Mouse (Mus musculus) midbrain, embryonic 15.5 days (tissue): ENCODE data around the gene Cd79b. TPM values are rescaled to one million over a fixed set of nuclear protein-coding genes. Genes with fewer than 3 reads are reported as not detected.

Experiments used
- ATAC-seq: fragments of 200-750 bp; cut with Nextera tagmentation; replicated peaks from 2 replicates; pipeline ENCODE4 v1.8.0; 2017; ENCODE audit warnings: moderate TSS enrichment
- H3K27ac ChIP-seq: fragments of 300-500 bp; sonication (generic); 2 replicates; pipeline ENCODE4 v1.5.1; 2015; ENCODE audit warnings: mild to moderate bottlenecking, inconsistent platforms
- H3K27me3 ChIP-seq: fragments of 300-500 bp; sonication (generic); replicated peaks from 2 replicates; pipeline ENCODE4 v1.6.1; 2015; ENCODE audit warnings: inconsistent platforms
- H3K36me3 ChIP-seq: fragments of 300-500 bp; sonication (generic); replicated peaks from 2 replicates; pipeline ENCODE4 v1.6.1; 2015; ENCODE audit warnings: inconsistent platforms
- H3K4me1 ChIP-seq: fragments of 300-500 bp; sonication (generic); 2 replicates; pipeline ENCODE4 v1.6.1; 2015; ENCODE audit warnings: inconsistent platforms
- H3K4me2 ChIP-seq: fragments of 300-500 bp; sonication (generic); 2 replicates; pipeline ENCODE4 v1.6.1; 2015; ENCODE audit warnings: inconsistent platforms, mild to moderate bottlenecking, moderate library complexity
- H3K4me3 ChIP-seq: fragments of 300-500 bp; sonication (generic); 2 replicates; pipeline ENCODE4 v1.5.1; 2015; ENCODE audit warnings: mild to moderate bottlenecking, inconsistent platforms
- H3K9ac ChIP-seq: fragments of 300-500 bp; sonication (generic); 2 replicates; pipeline ENCODE4 v1.6.1; 2015; ENCODE audit warnings: mild to moderate bottlenecking, inconsistent platforms
- H3K9me3 ChIP-seq: fragments of 300-500 bp; sonication (generic); 2 replicates; pipeline ENCODE4 v1.6.1; 2016; ENCODE audit warnings: inconsistent platforms
- WGBS: fragments of 180-500 bp; shearing (Covaris S2); methylation state at CpG from one replicate; pipeline ENCODE4 v1.1.7; 2015; ENCODE audit warnings: mixed read lengths; 5-methylcytosine and 5-hydroxymethylcytosine counted together
- polyA plus RNA-seq: library from polyadenylated mRNA; unstranded; fragments of >200 nt; fragmentation: Nextera tagmentation; extraction: Ambion mirVana; gene quantifications from 2 replicates; pipeline ENCODE4 v1.2.1, GENCODE M21; 2015

Cd79b gene
- polyA plus RNA-seq, 1 experiment from 2014 or later, result 1.1 TPM

GRCm38 (mm10) chr11:106286206-106286605, 28.4 kb downstream of the Cd79b start:
- no peak overlapping the region for H3K27ac ChIP-seq
- no peaks in the 10 kb centered on the region for H3K36me3 ChIP-seq
- H3K4me1 ChIP-seq, result no peaks in the 10 kb centered on the region
- no peak for ATAC-seq
- WGBS, result 86% methylated on average over 7 of the region's 7 CpGs
- no peaks in the 10 kb centered on the region for H3K27me3 ChIP-seq
- H3K4me3 ChIP-seq, result no peak overlapping the region
- H3K9ac ChIP-seq, result no peak overlapping the region
- no peaks in the 10 kb centered on the region for H3K9me3 ChIP-seq
- H3K4me2 ChIP-seq, result no peak overlapping the region

GRCm38 (mm10) chr11:106284126-106284525, 30.4 kb downstream of the Cd79b start:
- H3K9ac ChIP-seq, result no peak overlapping the region
- H3K9me3 ChIP-seq, result no peaks in the 10 kb centered on the region
- 72% methylated on average over 8 of the region's 8 CpGs for WGBS
- no peak overlapping the region for H3K27ac ChIP-seq
- H3K4me2 ChIP-seq, result no peak overlapping the region
- H3K27me3 ChIP-seq, result no peaks in the 10 kb centered on the region
- H3K36me3 ChIP-seq, result no peaks in the 10 kb centered on the region
- H3K4me1 ChIP-seq, result no peaks in the 10 kb centered on the region
- no peak for ATAC-seq
- H3K4me3 ChIP-seq, result no peak overlapping the region

DNA sequence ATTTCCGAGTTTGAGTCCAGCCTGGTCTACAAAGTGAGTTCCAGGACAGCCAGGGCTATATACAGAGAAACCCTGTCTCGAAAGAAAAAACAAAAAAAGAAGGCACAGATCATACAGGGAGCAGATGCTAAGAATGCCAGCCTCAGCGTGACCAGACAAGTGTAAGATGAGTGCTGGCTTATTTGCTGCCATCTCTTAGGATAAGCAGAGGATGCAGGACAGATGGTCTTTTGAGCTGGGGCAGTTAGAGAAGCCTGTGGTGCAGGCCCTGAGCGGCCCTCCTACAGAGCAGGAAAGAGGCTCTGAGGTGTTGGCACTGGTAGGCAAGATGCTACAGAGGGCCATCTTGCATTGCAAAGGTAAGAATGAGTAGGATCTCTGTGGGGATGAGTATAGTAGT, 31.2 kb downstream of the Cd79b start:
- Histone ChIP-seq H3K9ac (no peak overlapping the region), H3K4me2 (no peak overlapping the region), H3K4me3 (no peak overlapping the region), H3K27me3 (no peaks in the 10 kb centered on the region), H3K9me3 (no peaks in the 10 kb centered on the region), H3K27ac (no peak overlapping the region), H3K4me1 (no peaks in the 10 kb centered on the region), H3K36me3 (no peaks in the 10 kb centered on the region)
- no peak for ATAC-seq
- WGBS, result 82% methylated on average over 4 of the region's 4 CpGs

DNA sequence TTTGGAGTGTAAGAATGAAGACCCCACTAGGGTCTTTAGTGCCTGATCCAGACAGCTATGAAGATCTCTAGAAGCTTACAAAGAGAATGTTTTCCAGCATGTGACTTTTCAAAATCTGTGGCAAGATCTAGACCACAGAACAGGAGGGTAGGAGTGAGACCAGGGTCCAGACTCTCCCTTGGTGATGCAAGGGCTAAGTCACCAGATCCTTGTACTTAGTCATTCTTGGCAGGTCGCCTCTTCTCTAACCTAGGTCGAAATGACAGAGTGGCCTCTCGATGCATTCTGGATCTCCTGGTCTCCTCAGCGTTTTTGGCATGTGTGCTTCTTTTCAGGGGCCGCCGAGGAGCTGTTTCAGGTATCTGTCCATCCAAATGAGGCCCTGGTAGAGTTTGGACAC, 32.1 kb downstream of the Cd79b start:
- no peak for ATAC-seq
- 79% methylated on average over 6 of the region's 6 CpGs for WGBS

GRCm38 (mm10) chr11:106276454-106276853, 38.1 kb downstream of the Cd79b start, which contains the start of gene Tcam1:
Gene Tcam1 (plus strand): TSS chr11:106276672.
- Histone ChIP-seq H3K4me1 (peaks cover 16% of the 10 kb centered on the region), H3K27ac (no peak within 1 kb of the TSS), H3K27me3 (no peaks in the 10 kb centered on the region), H3K36me3 (no peaks in the 10 kb centered on the region), H3K9me3 (no peaks in the 10 kb centered on the region), H3K4me2 (peak within 1 kb of the TSS; percentile 52), H3K9ac (no peak within 1 kb of the TSS; the same call in 1 of the 2 replicates), H3K4me3 (peak within 1 kb of the TSS; percentile 25)
- WGBS, result 7% methylated on average over 25 of the region's 25 CpGs
- ATAC-seq, result peak; percentile 69

More for the DNA sequence above, 32.1 kb downstream of the Cd79b start:
- no peak overlapping the region for H3K27ac ChIP-seq
- no peaks in the 10 kb centered on the region for H3K4me1 ChIP-seq
- H3K36me3 ChIP-seq, result no peaks in the 10 kb centered on the region
- no peak overlapping the region for H3K4me2 ChIP-seq
- no peaks in the 10 kb centered on the region for H3K9me3 ChIP-seq
- no peak overlapping the region for H3K4me3 ChIP-seq
- no peaks in the 10 kb centered on the region for H3K27me3 ChIP-seq
- H3K9ac ChIP-seq, result no peak overlapping the region

DNA sequence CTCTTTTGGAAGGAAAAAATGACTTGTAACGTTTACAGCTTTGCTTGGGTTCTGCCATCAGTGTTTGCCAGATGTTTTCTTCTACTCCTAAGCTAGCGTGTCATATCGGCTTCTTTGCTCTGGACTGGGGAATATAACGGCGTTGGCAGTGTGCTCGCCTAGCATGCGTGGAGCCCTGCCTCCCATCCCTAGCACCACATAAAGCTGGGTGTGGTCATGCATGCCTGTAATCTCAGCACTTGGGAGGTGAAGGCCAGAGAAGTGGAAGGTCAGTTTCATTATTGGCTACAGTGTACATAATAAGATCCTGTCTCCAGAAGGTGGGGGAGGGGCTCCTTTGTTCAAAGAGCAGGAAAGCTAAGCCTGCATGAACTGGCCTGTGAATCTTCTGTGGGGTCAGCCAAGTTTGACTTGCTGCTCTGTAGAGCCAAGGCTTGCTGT, 39.6 kb downstream of the Cd79b start:
- Histone ChIP-seq H3K27me3 (no peaks in the 10 kb centered on the region), H3K4me1 (peaks cover 30% of the 10 kb centered on the region), H3K4me3 (no peak overlapping the region), H3K9me3 (no peaks in the 10 kb centered on the region), H3K36me3 (no peaks in the 10 kb centered on the region), H3K27ac (no peak overlapping the region), H3K4me2 (no peak overlapping the region), H3K9ac (no peak overlapping the region)
- ATAC-seq, result no peak
- WGBS, result 80% methylated on average over 7 of the region's 7 CpGs

DNA sequence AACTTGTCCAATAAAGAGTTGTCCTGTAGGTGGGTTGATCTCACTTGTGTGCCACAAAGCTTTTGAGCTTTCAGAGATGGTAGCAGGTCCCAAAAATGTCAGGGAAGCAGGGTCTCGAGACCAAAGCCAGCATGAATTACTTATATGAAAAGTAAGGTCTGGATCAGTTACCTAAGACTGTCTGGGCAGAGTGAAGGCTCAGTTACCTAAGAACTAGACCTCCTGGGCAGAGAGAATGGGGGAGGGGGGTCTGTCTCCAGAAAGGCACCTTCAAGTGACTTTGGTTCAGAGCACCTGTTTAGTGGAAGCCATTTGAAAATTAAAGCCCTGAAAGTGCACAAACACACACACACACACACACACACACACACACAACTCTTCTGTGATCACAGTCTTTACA, 40.2 kb downstream of the Cd79b start:
- Histone ChIP-seq H3K9me3 (no peaks in the 10 kb centered on the region), H3K4me2 (no peak overlapping the region), H3K4me3 (no peak overlapping the region), H3K9ac (no peak overlapping the region), H3K4me1 (peaks cover 32% of the 10 kb centered on the region), H3K27me3 (no peaks in the 10 kb centered on the region), H3K27ac (no peak overlapping the region), H3K36me3 (no peaks in the 10 kb centered on the region)
- WGBS, result 98% methylated on average over 1 of the region's 1 CpGs
- no peak for ATAC-seq

DNA sequence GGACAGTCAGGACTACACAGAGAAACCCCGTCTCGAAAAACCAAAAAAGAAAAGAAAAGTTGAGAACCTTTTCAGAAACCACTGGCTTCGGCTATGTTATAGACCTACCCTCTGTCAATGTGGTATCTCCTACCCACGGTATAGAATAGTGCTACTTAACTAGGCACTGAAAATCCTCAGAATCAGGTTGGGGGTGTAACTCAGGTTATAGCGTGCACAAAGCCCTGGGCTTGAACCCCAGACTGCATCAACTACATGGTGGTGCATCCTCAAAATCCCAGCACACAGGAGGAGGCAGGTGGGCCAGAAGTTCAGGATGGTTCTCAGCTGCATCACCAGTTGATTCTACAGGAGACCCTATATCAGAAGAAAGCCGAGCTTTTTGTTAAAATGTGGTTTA, 40.8 kb downstream of the Cd79b start:
- Histone ChIP-seq H3K36me3 (no peaks in the 10 kb centered on the region), H3K27me3 (no peaks in the 10 kb centered on the region), H3K27ac (no peak overlapping the region), H3K9ac (no peak overlapping the region), H3K4me3 (peak overlapping the region; percentile 99; the same call in 1 of the 2 replicates), H3K4me2 (peak overlapping the region; percentile 91; the same call in 1 of the 2 replicates), H3K4me1 (peaks cover 38% of the 10 kb centered on the region), H3K9me3 (no peaks in the 10 kb centered on the region)
- 95% methylated on average over 6 of the region's 6 CpGs for WGBS
- ATAC-seq, result no peak

DNA sequence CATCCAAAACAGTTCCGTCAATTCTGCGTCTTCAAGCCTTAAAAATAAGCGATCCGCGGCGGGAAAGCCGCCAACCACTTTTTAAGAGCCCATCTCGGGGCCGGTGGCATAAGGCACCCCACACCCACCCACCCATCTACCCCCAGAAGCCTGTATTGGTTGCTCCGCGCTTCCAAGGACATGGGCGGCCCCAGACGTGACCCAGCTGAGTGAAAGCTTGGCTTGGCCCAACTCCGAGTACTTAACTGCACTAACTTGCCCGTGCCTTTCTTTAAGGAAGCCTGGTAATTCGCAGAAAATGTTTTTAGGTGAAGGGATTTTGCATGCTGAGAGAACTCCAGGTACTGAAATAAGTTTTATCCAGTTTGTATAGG, 41.3 kb downstream of the Cd79b start:
- peaks cover 43% of the 10 kb centered on the region for H3K4me1 ChIP-seq
- H3K36me3 ChIP-seq, result no peaks in the 10 kb centered on the region
- H3K27me3 ChIP-seq, result no peaks in the 10 kb centered on the region
- peak; percentile 45 for ATAC-seq
- 16% methylated on average over 16 of the region's 16 CpGs for WGBS
- H3K27ac ChIP-seq, result peak overlapping the region; percentile 85
- H3K4me2 ChIP-seq, result peak overlapping the region; percentile 91
- peak overlapping the region; percentile 94 for H3K9ac ChIP-seq
- peak overlapping the region; percentile 99 for H3K4me3 ChIP-seq
- no peaks in the 10 kb centered on the region for H3K9me3 ChIP-seq

- peaks cover 46% of the 10 kb centered on the region for H3K4me1 ChIP-seq
- H3K9me3 ChIP-seq, result no peaks in the 10 kb centered on the region
- H3K4me2 ChIP-seq, result peak within 1 kb of the TSS; percentile 91
- H3K27ac ChIP-seq, result peak within 1 kb of the TSS; percentile 85
- H3K36me3 ChIP-seq, result no peaks in the 10 kb centered on the region
- H3K27me3 ChIP-seq, result no peaks in the 10 kb centered on the region
- H3K4me3 ChIP-seq, result peak within 1 kb of the TSS; percentile 99
- H3K9ac ChIP-seq, result peak within 1 kb of the TSS; percentile 94
- ATAC-seq, result peak; percentile 93
- WGBS, result under 1% methylated on average over 72 of the region's 72 CpGs
Measured at GRCm38 (mm10) chr11:106272644-106273310, 41.8 kb downstream of the Cd79b start, which contains the start of gene Smarcd2. Gene Smarcd2 (minus strand): TSS chr11:106272972.

- 1% methylated on average over 41 of the region's 41 CpGs for WGBS
- no peaks in the 10 kb centered on the region for H3K9me3 ChIP-seq
- peak overlapping the region; percentile 91 for H3K4me2 ChIP-seq
- peaks cover 50% of the 10 kb centered on the region for H3K4me1 ChIP-seq
- peak overlapping the region; percentile 94 for H3K9ac ChIP-seq
- no peaks in the 10 kb centered on the region for H3K27me3 ChIP-seq
- peak overlapping the region; percentile 99 for H3K4me3 ChIP-seq
- peak; percentile 48 for ATAC-seq
- H3K27ac ChIP-seq, result peak overlapping the region; percentile 85
- H3K36me3 ChIP-seq, result no peaks in the 10 kb centered on the region
Measured at GRCm38 (mm10) chr11:106271794-106272643, 42.5 kb downstream of the Cd79b start.

- Histone ChIP-seq H3K36me3 (peaks cover 2% of the 10 kb centered on the region; the same call in 1 of the 2 replicates), H3K27me3 (no peaks in the 10 kb centered on the region), H3K4me2 (peak overlapping the region; percentile 91), H3K4me1 (peaks cover 44% of the 10 kb centered on the region), H3K27ac (0 out of 2 replicates have a peak overlapping the region, but pooled peaks have one; percentile 85), H3K9me3 (no peaks in the 10 kb centered on the region), H3K4me3 (peak overlapping the region; percentile 99), H3K9ac (peak overlapping the region; percentile 94)
- ATAC-seq, result no peak
- 48% methylated on average over 5 of the region's 5 CpGs for WGBS
Measured at GRCm38 (mm10) chr11:106271131-106271793, 43.3 kb downstream of the Cd79b start.
